In genomic region chr11:54903940-54904706, GRCm38 (mm10) we compare ENCODE assay signal across 9 mouse cellular contexts. TPM values are rescaled to one million over a fixed set of nuclear protein-coding genes. Genes with fewer than 3 reads are reported as not detected.
DNase-seq lines count a peak whose midpoint lies in the region; ATAC-seq and TF ChIP-seq lines count a peak whose summit lies in the region.
"Had no signal": no experiment of that assay in that cellular context is flagged by ENCODE, and none has a peak within 500 bp of the region (broad histone marks: within the 10 kb centered on the region; RNA-seq: fewer than 3 reads in every experiment).

No protein-coding gene starts in this region.

- no peak for TF ChIP-seq CTCF in forebrain, postnatal 0 days (IDR thresholded peaks at IDR 0.05; ENCODE audit: low read depth)
- TF ChIP-seq CTCF in heart, postnatal 0 days (IDR thresholded peaks at IDR 0.05; ENCODE audit: low read depth) = no peak
- TF ChIP-seq CTCF in small intestine, adult 2 months (IDR thresholded peaks at IDR 0.05; ENCODE audit: extremely low read depth, insufficient read length, insufficient replicate concordance, low read depth, low read length) = no peak

- H3K4me1 ChIP-seq in forebrain, postnatal 0 days (ENCODE audit: insufficient read depth) = no peaks in the 10 kb centered on the region
- no peaks in the 10 kb centered on the region for H3K4me1 ChIP-seq in forebrain, embryonic 11.5 days (replicated peaks; ENCODE audit: control insufficient read depth, insufficient read depth, low read length)
- peaks cover 15% of the 10 kb centered on the region for H3K4me1 ChIP-seq in heart, postnatal 0 days (ENCODE audit: control insufficient read depth, insufficient read depth)
- peaks cover 26% of the 10 kb centered on the region; the same call in 1 of the 2 replicates for H3K4me1 ChIP-seq in small intestine, adult 2 months (ENCODE audit: control insufficient read depth, insufficient read depth, insufficient read length, low read length)
- peaks cover 10% of the 10 kb centered on the region; the same call in 1 of the 2 replicates for H3K4me1 ChIP-seq in midbrain, embryonic 15.5 days

- WGBS in forebrain, postnatal 0 days = 68% methylated on average over 4 of the region's 4 CpGs
- WGBS in forebrain, embryonic 11.5 days = 74% methylated on average over 4 of the region's 4 CpGs
- 33% methylated on average over 4 of the region's 4 CpGs for WGBS in heart, postnatal 0 days
- 55% methylated on average over 4 of the region's 4 CpGs for WGBS in small intestine, adult 2 months
- 56% methylated on average over 4 of the region's 4 CpGs for WGBS in midbrain, embryonic 15.5 days

- no peaks in the 10 kb centered on the region for H3K9me3 ChIP-seq in forebrain, postnatal 0 days (ENCODE audit: low read length)
- no peaks in the 10 kb centered on the region for H3K9me3 ChIP-seq in forebrain, embryonic 11.5 days (ENCODE audit: control insufficient read depth, low read length)
- H3K9me3 ChIP-seq in heart, postnatal 0 days (replicated peaks; ENCODE audit: control insufficient read depth, low read length) = no peaks in the 10 kb centered on the region
- H3K9me3 ChIP-seq in midbrain, embryonic 15.5 days = no peaks in the 10 kb centered on the region
- H3K9me3 ChIP-seq: embryonic facial prominence, embryonic 15.5 days had no signal

- H3K9ac ChIP-seq in forebrain, postnatal 0 days = no peak overlapping the region
- H3K9ac ChIP-seq in forebrain, embryonic 11.5 days (ENCODE audit: low read length) = no peak overlapping the region
- H3K9ac ChIP-seq in heart, postnatal 0 days (replicated peaks; ENCODE audit: low read depth, low read length) = no peak overlapping the region
- no peak overlapping the region for H3K9ac ChIP-seq in midbrain, embryonic 15.5 days
- H3K9ac ChIP-seq: embryonic facial prominence, embryonic 15.5 days had no signal

- no peaks in the 10 kb centered on the region for H3K27me3 ChIP-seq in forebrain, postnatal 0 days (ENCODE audit: insufficient read depth, low read length)
- H3K27me3 ChIP-seq in forebrain, embryonic 11.5 days (ENCODE audit: control insufficient read depth, insufficient read depth, low read length) = no peaks in the 10 kb centered on the region
- H3K27me3 ChIP-seq in heart, postnatal 0 days (ENCODE audit: control insufficient read depth, insufficient read depth, low read length) = no peaks in the 10 kb centered on the region
- no peaks in the 10 kb centered on the region for H3K27me3 ChIP-seq in small intestine, adult 2 months (ENCODE audit: control insufficient read depth, insufficient read depth, low read length)
- no peaks in the 10 kb centered on the region for H3K27me3 ChIP-seq in midbrain, embryonic 15.5 days (replicated peaks)
- H3K27me3 ChIP-seq: embryonic facial prominence, embryonic 15.5 days had no signal

- H3K36me3 ChIP-seq in forebrain, postnatal 0 days (ENCODE audit: insufficient read depth) = no peaks in the 10 kb centered on the region
- H3K36me3 ChIP-seq in forebrain, embryonic 11.5 days (ENCODE audit: control insufficient read depth, insufficient read depth, low read length) = no peaks in the 10 kb centered on the region
- peaks cover 14% of the 10 kb centered on the region for H3K36me3 ChIP-seq in heart, postnatal 0 days (replicated peaks; ENCODE audit: control insufficient read depth, insufficient read depth, low read length)
- H3K36me3 ChIP-seq in small intestine, adult 2 months (ENCODE audit: control insufficient read depth, insufficient read depth, low read length) = peaks cover 7% of the 10 kb centered on the region; the same call in 1 of the 2 replicates
- H3K36me3 ChIP-seq in midbrain, embryonic 15.5 days (replicated peaks) = no peaks in the 10 kb centered on the region

- H3K27ac ChIP-seq in forebrain, postnatal 0 days (ENCODE audit: low read depth, low read length) = no peak overlapping the region
- H3K27ac ChIP-seq in forebrain, embryonic 11.5 days (ENCODE audit: low read depth, low read length) = no peak overlapping the region
- peak overlapping the region; percentile 40 for H3K27ac ChIP-seq in heart, postnatal 0 days (ENCODE audit: low read depth)
- H3K27ac ChIP-seq in small intestine, adult 2 months (ENCODE audit: insufficient read depth, low read depth, low read length) = peak overlapping the region; percentile 44
- no peak overlapping the region for H3K27ac ChIP-seq in midbrain, embryonic 15.5 days
- H3K27ac ChIP-seq: embryonic facial prominence, embryonic 15.5 days had no signal

- TF ChIP-seq POLR2A in small intestine, adult 2 months (IDR thresholded peaks at IDR 0.05; ENCODE audit: low read depth, low read length) = no peak; the same call in 1 of the 2 replicates

- no peak overlapping the region for H3K4me3 ChIP-seq in forebrain, postnatal 0 days (ENCODE audit: low read depth, low read length)
- H3K4me3 ChIP-seq in forebrain, embryonic 11.5 days (ENCODE audit: low read depth, low read length) = no peak overlapping the region
- H3K4me3 ChIP-seq in heart, postnatal 0 days (ENCODE audit: low read depth, low read length) = peak overlapping the region; percentile 50
- peak overlapping the region; percentile 66; the same call in 1 of the 2 replicates for H3K4me3 ChIP-seq in small intestine, adult 2 months (ENCODE audit: low read depth, low read length)
- no peak overlapping the region for H3K4me3 ChIP-seq in midbrain, embryonic 15.5 days

- TF ChIP-seq EP300 in heart, postnatal 0 days (IDR thresholded peaks at IDR 0.05; ENCODE audit: low read depth) = no peak

- DNase-seq in forebrain, postnatal 0 days = peak; percentile 10
- DNase-seq in forebrain, embryonic 11.5 days (ENCODE audit: low spot score) = no peak
- DNase-seq in heart, postnatal 0 days (ENCODE audit: low spot score) = peak; percentile 81
- DNase-seq in kidney, postnatal 4 days = peak; percentile 65 to 79
- DNase-seq in left cerebral cortex, adult 18-20 months (ENCODE audit: low spot score in 2 of 2) = no peak

- ATAC-seq in forebrain, postnatal 0 days = peak; percentile 67
- ATAC-seq in forebrain, embryonic 11.5 days (replicated peaks; ENCODE audit: low FRiP score) = no peak
- peak; percentile 68 for ATAC-seq in heart, postnatal 0 days (ENCODE audit: insufficient read depth, low read depth)
- ATAC-seq in midbrain, embryonic 15.5 days (replicated peaks) = no peak
- ATAC-seq in granulocyte monocyte progenitor cell, adult 5-6 weeks (replicated peaks; ENCODE audit: poor library complexity, severe bottlenecking) = no peak

- H3K4me2 ChIP-seq in forebrain, postnatal 0 days (ENCODE audit: low read depth) = no peak overlapping the region
- no peak overlapping the region for H3K4me2 ChIP-seq in forebrain, embryonic 11.5 days (ENCODE audit: low read depth, low read length, severe bottlenecking)
- H3K4me2 ChIP-seq in heart, postnatal 0 days (ENCODE audit: low read depth, low read length) = peak overlapping the region; percentile 76
- no peak overlapping the region for H3K4me2 ChIP-seq in midbrain, embryonic 15.5 days

RNA-seq across cellular contexts. Expression of gene Gpx3, which starts 1.9 kb away (rescaled TPM):
- total RNA-seq in forebrain, postnatal 0 days (2014; rRNA removed) = 7.1 and 16.0 TPM in 2 replicates
- polyA plus RNA-seq in forebrain, postnatal 0 days (2015; fragmentation: Nextera tagmentation; extraction: Ambion mirVana) = 35.0 and 44.0 TPM in 2 replicates
- polyA plus RNA-seq in forebrain, embryonic 11.5 days (2014; fragmentation: Nextera tagmentation; extraction: Ambion mirVana) = 52.8 and 61.6 TPM in 2 replicates
- total RNA-seq in heart, postnatal 0 days (2014; rRNA removed; ENCODE audit: low replicate concordance) = 114 and 243 TPM in 2 replicates
- 788 and 904 TPM in 2 replicates for polyA plus RNA-seq in heart, postnatal 0 days (2015; fragmentation: Nextera tagmentation; extraction: Ambion mirVana)
- 52.2 and 90.3 TPM in 2 replicates for polyA plus RNA-seq in small intestine, adult 2 months (2012; rRNA removed)
- total RNA-seq in left cerebral cortex, adult 18-20 months (2021) = 10 to 100 TPM in 1 of 2 experiments, 1 to 10 TPM in 1; 8.6 to 10.3 TPM
- 26.5 and 30.0 TPM in 2 replicates for polyA plus RNA-seq in midbrain, embryonic 15.5 days (2015; fragmentation: Nextera tagmentation; extraction: Ambion mirVana)
- total RNA-seq in granulocyte monocyte progenitor cell, adult 5-6 weeks (2014; fragmentation: Nextera tagmentation) = 24.9 and 29.6 TPM in 2 replicates
- 1.6 and 4.0 TPM in 2 replicates for total RNA-seq in granulocyte monocyte progenitor cell, adult 5-6 weeks (2017)

RNA-seq across cellular contexts. Expression of gene Hint1, which starts 37.9 kb away (rescaled TPM):
- 622 and 776 TPM in 2 replicates for total RNA-seq in forebrain, postnatal 0 days (2014; rRNA removed)
- polyA plus RNA-seq in forebrain, postnatal 0 days (2015; fragmentation: Nextera tagmentation; extraction: Ambion mirVana) = 1,041 and 1,347 TPM in 2 replicates
- 633 and 702 TPM in 2 replicates for polyA plus RNA-seq in forebrain, embryonic 11.5 days (2014; fragmentation: Nextera tagmentation; extraction: Ambion mirVana)
- total RNA-seq in heart, postnatal 0 days (2014; rRNA removed; ENCODE audit: low replicate concordance) = 704 and 779 TPM in 2 replicates
- 923 and 965 TPM in 2 replicates for polyA plus RNA-seq in heart, postnatal 0 days (2015; fragmentation: Nextera tagmentation; extraction: Ambion mirVana)
- 371 and 593 TPM in 2 replicates for polyA plus RNA-seq in small intestine, adult 2 months (2012; rRNA removed)
- 100 to 1,000 TPM; 262 to 270 TPM for total RNA-seq in left cerebral cortex, adult 18-20 months (2021)
- polyA plus RNA-seq in midbrain, embryonic 15.5 days (2015; fragmentation: Nextera tagmentation; extraction: Ambion mirVana) = 589 and 658 TPM in 2 replicates
- 686 and 699 TPM in 2 replicates for total RNA-seq in granulocyte monocyte progenitor cell, adult 5-6 weeks (2014; fragmentation: Nextera tagmentation)
- 600 and 654 TPM in 2 replicates for total RNA-seq in granulocyte monocyte progenitor cell, adult 5-6 weeks (2017)

RNA-seq across cellular contexts. Expression of gene Lyrm7, which starts 43.4 kb away (rescaled TPM):
- 4.0 and 7.1 TPM in 2 replicates for total RNA-seq in forebrain, postnatal 0 days (2014; rRNA removed)
- 11.3 and 12.2 TPM in 2 replicates for polyA plus RNA-seq in forebrain, postnatal 0 days (2015; fragmentation: Nextera tagmentation; extraction: Ambion mirVana)
- polyA plus RNA-seq in forebrain, embryonic 11.5 days (2014; fragmentation: Nextera tagmentation; extraction: Ambion mirVana) = 6.4 and 8.6 TPM in 2 replicates
- total RNA-seq in heart, postnatal 0 days (2014; rRNA removed; ENCODE audit: low replicate concordance) = 4.5 and 6.3 TPM in 2 replicates
- 19.2 and 20.2 TPM in 2 replicates for polyA plus RNA-seq in heart, postnatal 0 days (2015; fragmentation: Nextera tagmentation; extraction: Ambion mirVana)
- polyA plus RNA-seq in small intestine, adult 2 months (2012; rRNA removed) = 0.03 and 0.15 TPM in 2 replicates
- total RNA-seq in left cerebral cortex, adult 18-20 months (2021) = 10 to 100 TPM; 30.1 to 31.1 TPM
- polyA plus RNA-seq in midbrain, embryonic 15.5 days (2015; fragmentation: Nextera tagmentation; extraction: Ambion mirVana) = 11.5 and 14.1 TPM in 2 replicates
- total RNA-seq in granulocyte monocyte progenitor cell, adult 5-6 weeks (2014; fragmentation: Nextera tagmentation) = 4.0 and 9.3 TPM in 2 replicates
- total RNA-seq in granulocyte monocyte progenitor cell, adult 5-6 weeks (2017) = 2.0 and 11.1 TPM in 2 replicates

RNA-seq across cellular contexts. Expression of gene Tnip1, which starts 58.6 kb away (rescaled TPM):
- total RNA-seq in forebrain, postnatal 0 days (2014; rRNA removed) = 9.8 and 14.9 TPM in 2 replicates
- 13.0 and 16.6 TPM in 2 replicates for polyA plus RNA-seq in forebrain, postnatal 0 days (2015; fragmentation: Nextera tagmentation; extraction: Ambion mirVana)
- 9.4 and 10.3 TPM in 2 replicates for polyA plus RNA-seq in forebrain, embryonic 11.5 days (2014; fragmentation: Nextera tagmentation; extraction: Ambion mirVana)
- total RNA-seq in heart, postnatal 0 days (2014; rRNA removed; ENCODE audit: low replicate concordance) = 16.6 and 19.9 TPM in 2 replicates
- polyA plus RNA-seq in heart, postnatal 0 days (2015; fragmentation: Nextera tagmentation; extraction: Ambion mirVana) = 19.7 and 22.7 TPM in 2 replicates
- 47.9 and 122 TPM in 2 replicates for polyA plus RNA-seq in small intestine, adult 2 months (2012; rRNA removed)
- 10 to 100 TPM; 34.7 to 35.6 TPM for total RNA-seq in left cerebral cortex, adult 18-20 months (2021)
- polyA plus RNA-seq in midbrain, embryonic 15.5 days (2015; fragmentation: Nextera tagmentation; extraction: Ambion mirVana) = 15.4 and 16.4 TPM in 2 replicates
- 27.7 and 48.9 TPM in 2 replicates for total RNA-seq in granulocyte monocyte progenitor cell, adult 5-6 weeks (2014; fragmentation: Nextera tagmentation)
- total RNA-seq in granulocyte monocyte progenitor cell, adult 5-6 weeks (2017) = 25.3 and 28.0 TPM in 2 replicates

Comparison
In these comparisons a context has a peak if more than half of its experiments do, and no peak if none do; other contexts are left out.
1. ATAC-seq: peak in forebrain, postnatal 0 days (single experiment) and heart, postnatal 0 days (single experiment); none in forebrain, embryonic 11.5 days (single experiment), midbrain, embryonic 15.5 days (single experiment) and granulocyte monocyte progenitor cell, adult 5-6 weeks (single experiment).
2. DNase-seq: peak in forebrain, postnatal 0 days (single experiment), heart, postnatal 0 days (single experiment) and kidney, postnatal 4 days (2 of 2); none in forebrain, embryonic 11.5 days (single experiment) and left cerebral cortex, adult 18-20 months (0 of 2).
3. H3K27ac ChIP-seq: peak in heart, postnatal 0 days (single experiment) and small intestine, adult 2 months (single experiment); none in forebrain, postnatal 0 days (single experiment), forebrain, embryonic 11.5 days (single experiment) and midbrain, embryonic 15.5 days (single experiment).
4. H3K4me3 ChIP-seq: peak in heart, postnatal 0 days (single experiment) and small intestine, adult 2 months (single experiment); none in forebrain, postnatal 0 days (single experiment), forebrain, embryonic 11.5 days (single experiment) and midbrain, embryonic 15.5 days (single experiment).